Mouse (Mus musculus) adrenal gland (tissue): Measurements from ENCODE around the gene Misp.

Experiments
- intact Hi-C: fragments of 180-260 bp; cut with DNase I; formaldehyde crosslinking; loops from one replicate; pipeline ENCODE4 v1.15.1; 2025

Gene Misp

GRCm38 (mm10) chr10:79820277-79820676, 512 bp upstream of the Misp start:
- intact Hi-C loops = loop anchor here (5.0 kb wide), 1 partner anchor 38 kb away; no protein-coding TSS in a partner anchor

GRCm38 (mm10) chr10:79821731-79822130, 942 bp downstream of the Misp start:
- intact Hi-C loops = loop anchor here (5.0 kb wide), 1 partner anchor 39 kb away; no protein-coding TSS in a partner anchor

GRCm38 (mm10) chr10:79822372-79822771, 1.6 kb downstream of the Misp start:
- intact Hi-C loops = loop anchor here (5.0 kb wide), 1 partner anchor 40 kb away; no protein-coding TSS in a partner anchor

- intact Hi-C loops = loop anchor here (5.0 kb wide), 1 partner anchor 41 kb away; no protein-coding TSS in a partner anchor
These were observed 2.2 kb downstream of the Misp start for GRCm38 (mm10) chr10:79823011-79823410.

- intact Hi-C loops = loop anchor here (5.0 kb wide), 1 partner anchor 42 kb away; no protein-coding TSS in a partner anchor
These were observed 3.6 kb downstream of the Misp start for GRCm38 (mm10) chr10:79824413-79824812.

- intact Hi-C loops = loop anchor here (5.0 kb wide), 3 partner anchors 36 to 126 kb away; no protein-coding TSS in a partner anchor
These were observed 10.8 kb downstream of the Misp start for GRCm38 (mm10) chr10:79831583-79831982.

- intact Hi-C loops = loop anchor here (5.0 kb wide), 3 partner anchors 35 to 125 kb away; no protein-coding TSS in a partner anchor
These were observed 11.4 kb downstream of the Misp start for GRCm38 (mm10) chr10:79832026-79832785.

- intact Hi-C loops = loop anchor here (5.0 kb wide), 3 partner anchors 35 to 125 kb away; no protein-coding TSS in a partner anchor
These were observed 12.0 kb downstream of the Misp start for GRCm38 (mm10) chr10:79832786-79833181.

GRCm38 (mm10) chr10:79834769-79835398, 14.1 kb downstream of the Misp start:
- intact Hi-C loops = loop anchor here (1.0 to 5.0 kb wide), 4 partner anchors 32 to 122 kb away; no protein-coding TSS in a partner anchor

- intact Hi-C loops = no loop called here
These were observed 16.1 kb downstream of the Misp start for GRCm38 (mm10) chr10:79836918-79837317.

GRCm38 (mm10) chr10:79838151-79838550, 17.4 kb downstream of the Misp start:
- intact Hi-C loops = no loop called here

- intact Hi-C loops = no loop called here
These were observed 19.3 kb downstream of the Misp start for GRCm38 (mm10) chr10:79840091-79840490.

GRCm38 (mm10) chr10:79840644-79841551, 20.1 kb downstream of the Misp start:
- intact Hi-C loops = no loop called here

- intact Hi-C loops = no loop called here
These were observed 21.5 kb downstream of the Misp start for GRCm38 (mm10) chr10:79842322-79842721.

GRCm38 (mm10) chr10:79843476-79843875, 22.7 kb downstream of the Misp start:
- intact Hi-C loops = no loop called here

- intact Hi-C loops = no loop called here
These were observed 25.8 kb downstream of the Misp start for GRCm38 (mm10) chr10:79846553-79846952.

GRCm38 (mm10) chr10:79849941-79850628, 29.3 kb downstream of the Misp start:
- intact Hi-C loops = no loop called here

GRCm38 (mm10) chr10:79851653-79852052, 30.9 kb downstream of the Misp start:
- intact Hi-C loops = no loop called here

GRCm38 (mm10) chr10:79852107-79852789, 31.5 kb downstream of the Misp start:
- intact Hi-C loops = no loop called here

- intact Hi-C loops = no loop called here
These were observed 32.0 kb downstream of the Misp start for GRCm38 (mm10) chr10:79852827-79853226.
